Mouse (Mus musculus): Measurements from ENCODE around the gene Mcidas. TPM values are rescaled to one million over a fixed set of nuclear protein-coding genes. Genes with fewer than 3 reads are reported as not detected.

Gene Mcidas
- polyA plus RNA-seq, 1 experiment: 1.1 TPM

DNA sequence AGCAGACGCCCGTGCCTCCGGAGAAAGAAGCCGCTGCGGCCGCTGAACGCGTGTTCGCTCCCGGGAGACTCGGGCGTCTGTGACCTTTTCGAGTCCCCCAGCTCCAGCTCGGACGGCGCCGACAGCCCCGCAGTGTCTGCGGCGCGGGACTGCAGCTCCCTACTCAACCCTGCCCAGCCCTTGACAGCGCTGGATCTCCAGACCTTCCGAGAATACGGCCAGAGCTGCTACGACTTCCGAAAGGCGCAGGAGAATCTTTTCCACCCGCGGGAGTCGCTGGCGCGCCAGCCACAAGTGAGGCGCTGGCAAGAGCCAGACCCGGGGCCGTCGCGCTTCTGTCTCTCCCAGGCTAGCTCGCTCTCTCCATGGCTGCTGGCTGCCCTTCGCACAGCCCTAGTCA lies 5.7 kb upstream of the Mcidas start:
- TF ChIP-seq POLR2A (IDR thresholded peaks at IDR 0.05; ENCODE audit: borderline replicate concordance, extremely low read depth, insufficient read depth, insufficient read length, poor library complexity, severe bottlenecking): no peak
- no peak for TF ChIP-seq CTCF (IDR thresholded peaks at IDR 0.05; ENCODE audit: borderline replicate concordance, extremely low read depth, insufficient read depth, insufficient read length)
- peak; percentile 65 for DNase-seq (ENCODE audit: low read depth)

GRCm38 (mm10) chr13:112988866-112989265 lies 4.8 kb upstream of the Mcidas start:
- no peak for TF ChIP-seq POLR2A (IDR thresholded peaks at IDR 0.05; ENCODE audit: borderline replicate concordance, extremely low read depth, insufficient read depth, insufficient read length, poor library complexity, severe bottlenecking)
- TF ChIP-seq CTCF (IDR thresholded peaks at IDR 0.05; ENCODE audit: borderline replicate concordance, extremely low read depth, insufficient read depth, insufficient read length): no peak
- peak; percentile 35 for DNase-seq (ENCODE audit: low read depth)

DNA sequence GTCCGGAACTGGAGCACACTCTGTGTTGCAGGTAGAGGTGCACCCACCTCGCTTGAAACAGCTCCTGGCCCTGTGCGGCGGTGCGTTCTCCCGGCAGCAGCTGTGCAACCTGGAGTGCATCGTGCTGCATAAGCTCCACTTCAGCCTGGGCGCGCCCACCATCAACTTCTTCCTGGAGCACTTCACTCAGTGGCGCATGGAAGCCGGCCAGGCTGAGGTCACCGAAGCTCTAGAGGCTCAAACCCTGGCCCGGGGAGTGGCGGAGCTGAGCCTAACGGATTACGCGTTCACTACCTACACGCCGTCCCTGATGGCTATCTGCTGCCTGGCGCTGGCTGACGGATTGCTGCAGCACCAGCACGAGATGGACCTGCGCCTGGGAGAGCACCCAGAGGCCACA lies 4.1 kb upstream of the Mcidas start:
- DNase-seq (ENCODE audit: low read depth): peak; percentile 29
- no peak for TF ChIP-seq POLR2A (IDR thresholded peaks at IDR 0.05; ENCODE audit: borderline replicate concordance, extremely low read depth, insufficient read depth, insufficient read length, poor library complexity, severe bottlenecking)
- TF ChIP-seq CTCF (IDR thresholded peaks at IDR 0.05; ENCODE audit: borderline replicate concordance, extremely low read depth, insufficient read depth, insufficient read length): no peak

GRCm38 (mm10) chr13:112990346-112990745 lies 3.3 kb upstream of the Mcidas start:
- TF ChIP-seq CTCF (IDR thresholded peaks at IDR 0.05; ENCODE audit: borderline replicate concordance, extremely low read depth, insufficient read depth, insufficient read length) (no peak), POLR2A (IDR thresholded peaks at IDR 0.05; ENCODE audit: borderline replicate concordance, extremely low read depth, insufficient read depth, insufficient read length, poor library complexity, severe bottlenecking) (no peak)
- no peak for DNase-seq (ENCODE audit: low read depth)

GRCm38 (mm10) chr13:112994191-112994590 lies 546 bp downstream of the Mcidas start:
- TF ChIP-seq CTCF (IDR thresholded peaks at IDR 0.05; ENCODE audit: borderline replicate concordance, extremely low read depth, insufficient read depth, insufficient read length) (peak; percentile 78), POLR2A (IDR thresholded peaks at IDR 0.05; ENCODE audit: borderline replicate concordance, extremely low read depth, insufficient read depth, insufficient read length, poor library complexity, severe bottlenecking) (no peak)
- peak; percentile 78 for DNase-seq (ENCODE audit: low read depth)

- DNase-seq (ENCODE audit: low read depth): no peak
Measured at GRCm38 (mm10) chr13:112996407-112996806, 2.8 kb downstream of the Mcidas start.

GRCm38 (mm10) chr13:112997369-112997768 lies 3.7 kb downstream of the Mcidas start:
- no peak for DNase-seq (ENCODE audit: low read depth)
- TF ChIP-seq POLR2A (IDR thresholded peaks at IDR 0.05; ENCODE audit: borderline replicate concordance, extremely low read depth, insufficient read depth, insufficient read length, poor library complexity, severe bottlenecking) (no peak), CTCF (IDR thresholded peaks at IDR 0.05; ENCODE audit: borderline replicate concordance, extremely low read depth, insufficient read depth, insufficient read length) (no peak)

More at GRCm38 (mm10) chr13:112996407-112996806, 2.8 kb downstream of the Mcidas start:
- TF ChIP-seq CTCF (IDR thresholded peaks at IDR 0.05; ENCODE audit: borderline replicate concordance, extremely low read depth, insufficient read depth, insufficient read length): no peak
- TF ChIP-seq POLR2A (IDR thresholded peaks at IDR 0.05; ENCODE audit: borderline replicate concordance, extremely low read depth, insufficient read depth, insufficient read length, poor library complexity, severe bottlenecking): no peak

DNA sequence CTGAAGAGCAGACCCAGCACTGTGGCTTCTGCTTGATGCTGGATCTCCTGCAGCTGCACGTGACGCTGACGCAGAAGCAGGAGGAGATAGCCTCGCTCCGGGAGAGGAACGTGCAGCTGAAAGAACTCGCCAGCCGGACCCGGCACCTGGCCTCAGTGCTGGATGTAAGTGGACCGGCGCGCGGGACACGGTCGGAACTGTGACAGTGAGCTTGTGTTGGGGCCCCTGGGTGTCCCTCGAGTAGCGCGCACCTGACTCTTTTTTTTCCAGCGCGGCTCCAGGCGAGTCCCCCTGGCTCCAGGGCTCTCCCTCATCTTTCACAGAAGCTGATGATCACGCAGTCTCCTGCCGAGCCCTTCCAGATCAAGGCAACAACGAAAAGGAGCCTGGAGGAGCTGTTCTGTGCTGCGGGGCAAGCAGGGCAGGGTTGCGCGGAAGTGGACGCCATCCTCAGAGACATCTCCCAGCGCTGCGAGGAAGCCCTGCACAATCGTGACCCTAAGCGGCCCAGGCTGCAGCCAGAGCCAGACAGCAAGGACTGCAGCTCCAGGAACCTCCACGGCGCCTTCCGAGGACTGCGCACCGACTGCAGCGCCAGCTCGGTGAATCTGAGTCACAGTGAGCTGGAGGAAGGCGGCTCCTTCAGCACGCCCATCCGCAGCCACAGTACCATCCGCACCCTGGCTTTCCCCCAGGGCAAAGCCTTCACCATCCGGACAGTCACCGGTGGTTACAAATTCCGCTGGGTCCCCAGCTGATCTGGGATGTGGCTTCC lies 5.0 kb downstream of the Mcidas start:
- DNase-seq (ENCODE audit: low read depth): peak; percentile 71
- TF ChIP-seq POLR2A (IDR thresholded peaks at IDR 0.05; ENCODE audit: borderline replicate concordance, extremely low read depth, insufficient read depth, insufficient read length, poor library complexity, severe bottlenecking): no peak
- no peak for TF ChIP-seq CTCF (IDR thresholded peaks at IDR 0.05; ENCODE audit: borderline replicate concordance, extremely low read depth, insufficient read depth, insufficient read length)

- no peak for TF ChIP-seq CTCF (IDR thresholded peaks at IDR 0.05; ENCODE audit: borderline replicate concordance, extremely low read depth, insufficient read depth, insufficient read length)
- TF ChIP-seq POLR2A (IDR thresholded peaks at IDR 0.05; ENCODE audit: borderline replicate concordance, extremely low read depth, insufficient read depth, insufficient read length, poor library complexity, severe bottlenecking): no peak
- no peak for DNase-seq (ENCODE audit: low read depth)
Measured at GRCm38 (mm10) chr13:113000090-113000489, 6.4 kb downstream of the Mcidas start.

DNA sequence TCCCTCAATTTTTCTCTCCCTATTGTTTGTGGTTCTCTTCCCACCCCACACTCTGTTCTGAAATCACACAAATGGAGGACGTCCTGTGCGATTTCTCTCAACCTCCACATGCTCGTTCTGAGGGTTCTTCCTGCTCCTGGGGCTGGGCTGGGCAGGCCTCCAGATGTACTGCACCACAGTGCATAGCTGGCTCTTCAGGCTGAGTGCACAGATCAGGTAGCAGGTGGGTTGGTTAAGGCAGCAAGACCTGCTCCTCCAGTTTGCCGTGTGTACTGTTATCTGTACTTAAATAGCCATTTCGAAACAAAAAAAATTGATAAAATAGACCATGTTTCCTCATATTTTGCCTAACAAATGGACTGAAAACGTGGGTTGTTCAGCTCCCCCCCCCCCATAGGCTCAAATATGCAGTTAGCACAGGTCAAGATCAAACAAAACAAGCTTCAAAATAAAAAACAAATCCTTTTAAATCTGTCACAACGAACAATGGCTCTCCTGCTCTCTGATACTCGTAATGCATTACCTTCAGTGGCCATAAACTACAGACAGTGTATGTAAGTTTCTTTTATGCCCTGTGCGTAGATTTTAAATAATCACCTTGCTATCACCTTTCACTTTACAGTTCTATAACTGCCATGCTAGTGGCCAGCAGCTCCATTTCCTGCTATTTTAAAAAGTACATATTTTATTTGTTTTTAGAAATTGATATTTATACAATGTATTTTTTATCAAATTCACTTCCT lies 7.1 kb downstream of the Mcidas start:
- DNase-seq (ENCODE audit: low read depth): no peak
- TF ChIP-seq POLR2A (IDR thresholded peaks at IDR 0.05; ENCODE audit: borderline replicate concordance, extremely low read depth, insufficient read depth, insufficient read length, poor library complexity, severe bottlenecking) (no peak), CTCF (IDR thresholded peaks at IDR 0.05; ENCODE audit: borderline replicate concordance, extremely low read depth, insufficient read depth, insufficient read length) (no peak)

GRCm38 (mm10) chr13:113012683-113013082 lies 19.0 kb downstream of the Mcidas start:
- no peak for DNase-seq (ENCODE audit: low read depth)
- TF ChIP-seq CTCF (IDR thresholded peaks at IDR 0.05; ENCODE audit: borderline replicate concordance, extremely low read depth, insufficient read depth, insufficient read length) (no peak), POLR2A (IDR thresholded peaks at IDR 0.05; ENCODE audit: borderline replicate concordance, extremely low read depth, insufficient read depth, insufficient read length, poor library complexity, severe bottlenecking) (no peak)

- DNase-seq (ENCODE audit: low read depth): peak; percentile 86
Measured at GRCm38 (mm10) chr13:113013174-113013953, 19.7 kb downstream of the Mcidas start.

All from brain, embryonic 14.5 days (tissue).